Mouse (Mus musculus) ES-E14 (cell line): ENCODE results near the gene Olfr462. TPM values are rescaled to one million over a fixed set of nuclear protein-coding genes. Genes with fewer than 3 reads are reported as not detected.

ENCODE experiments used
- DNase-seq: peaks from one replicate; pipeline ENCODE4 v3.0.0-alpha.2; 2013; ENCODE audit warnings: low read depth, low spot score
- H3K27ac ChIP-seq: 2 replicates; pipeline ENCODE4 v1.5.1; 2012; ENCODE audit warnings: low read depth, mild to moderate bottlenecking, low read length, moderate library complexity, mixed read lengths; ENCODE audit not compliant: poor library complexity, insufficient read depth, severe bottlenecking
- H3K36me3 ChIP-seq: 2 replicates; pipeline ENCODE4 v1.6.1; 2012; ENCODE audit warnings: mild to moderate bottlenecking, low read length, moderate library complexity, mixed read lengths; ENCODE audit not compliant: control insufficient read depth, poor library complexity, insufficient read depth, severe bottlenecking
- H3K4me1 ChIP-seq, 2 experiments: fragments of 150-350 bp in 1 of 2; sonication (generic) in 1 of 2; 2 replicates each; pipeline ENCODE4 v1.6.1; 2012; ENCODE audit warnings: low read length in 2 of 2, mild to moderate bottlenecking in 1 of 2, mixed read lengths in 1 of 2; ENCODE audit not compliant: control insufficient read depth in 2 of 2, insufficient read depth in 2 of 2, poor library complexity in 1 of 2
- H3K4me3 ChIP-seq, 2 experiments: fragments of 150-350 bp in 1 of 2; sonication (generic) in 1 of 2; 2 replicates each; pipeline ENCODE4 v1.5.1; 2012; ENCODE audit warnings: low read length in 2 of 2, low read depth in 1 of 2, mild to moderate bottlenecking in 1 of 2, mixed read lengths in 1 of 2; ENCODE audit not compliant: insufficient read depth in 1 of 2, poor library complexity in 1 of 2, severe bottlenecking in 1 of 2
- H3K9ac ChIP-seq: 2 replicates; pipeline ENCODE4 v1.6.1; 2012; ENCODE audit warnings: low read depth, mild to moderate bottlenecking, low read length, mixed read lengths; ENCODE audit not compliant: poor library complexity, insufficient read depth, severe bottlenecking
- H3K9me3 ChIP-seq: fragments of 150-350 bp; sonication (generic); 2 replicates; pipeline ENCODE4 v1.6.1; 2012; ENCODE audit warnings: low read depth, mild to moderate bottlenecking, low read length; ENCODE audit not compliant: control insufficient read depth, insufficient read depth
- CHD2 ChIP-seq: IDR thresholded peaks from 2 replicates; pipeline ENCODE4 v1.6.1; 2014; ENCODE audit warnings: mild to moderate bottlenecking, low read depth, low read length, inconsistent platforms
- HCFC1 ChIP-seq: IDR thresholded peaks from 2 replicates; pipeline ENCODE4 v1.6.1; 2012; ENCODE audit warnings: low read length, inconsistent platforms, borderline replicate concordance; ENCODE audit not compliant: insufficient read depth
- MAFK ChIP-seq: IDR thresholded peaks from 2 replicates; pipeline ENCODE4 v1.6.1; 2014; ENCODE audit warnings: mild to moderate bottlenecking, low read depth, low read length, inconsistent platforms; ENCODE audit not compliant: insufficient read depth
- ZC3H11A ChIP-seq: IDR thresholded peaks from 2 replicates; pipeline ENCODE4 v1.6.1; 2012; ENCODE audit warnings: low read depth, mild to moderate bottlenecking, inconsistent platforms, low read length, borderline replicate concordance
- ZNF384 ChIP-seq: IDR thresholded peaks from 2 replicates; pipeline ENCODE4 v1.6.1; 2012; ENCODE audit warnings: low read depth, low read length, inconsistent platforms
- in situ Hi-C, 2 experiments: fragments of 600-800 bp; cut with MboI; formaldehyde crosslinking; loops; one replicate each; pipeline ENCODE4 v1.15.1; 2025; ENCODE audit warnings: low sequenced_read_pairs in 2 of 2, inconsistent platforms in 1 of 2; ENCODE audit not compliant: unreplicated experiment in 2 of 2
- total RNA-seq: library from RNA; depleted of rRNA; stranded (reverse); fragments of 300-350 nt; gene quantifications from 2 replicates; pipeline ENCODE4 v1.2.3, GENCODE M21; 2012; rRNA removed

Gene Olfr462
- total RNA-seq = not detected in 2 replicates

GRCm38 (mm10) chr11:87892168-87892567 lies at the start of gene Olfr462:
TSS of gene Olfr462 (minus strand) at chr11:87892268.
- in situ Hi-C loops = no loop called here
- Histone ChIP-seq H3K9ac (no peak within 1 kb of the TSS), H3K36me3 (no peaks in the 10 kb centered on the region), H3K4me1 (no peaks in the 10 kb centered on the region), H3K9me3 (no peaks in the 10 kb centered on the region), H3K27ac (no peak within 1 kb of the TSS), H3K4me3 (no peak within 1 kb of the TSS)
- DNase-seq = no peak
- TF ChIP-seq ZC3H11A = no peak
- no peak for TF ChIP-seq MAFK
- TF ChIP-seq HCFC1 = no peak
- TF ChIP-seq ZNF384 = no peak
- no peak for TF ChIP-seq CHD2

GRCm38 (mm10) chr11:87935467-87935866 lies 43.4 kb upstream of the Olfr462 start:
- no peaks in the 10 kb centered on the region for H3K36me3 ChIP-seq
- TF ChIP-seq ZC3H11A (no peak), MAFK (no peak), ZNF384 (no peak), CHD2 (no peak), HCFC1 (no peak)
- H3K4me3 ChIP-seq = no peak overlapping the region
- no peaks in the 10 kb centered on the region for H3K4me1 ChIP-seq
- H3K27ac ChIP-seq = no peak overlapping the region
- H3K9ac ChIP-seq = no peak overlapping the region
- H3K9me3 ChIP-seq = no peaks in the 10 kb centered on the region
- no peak for DNase-seq
- in situ Hi-C loops = no loop called here

GRCm38 (mm10) chr11:87933731-87934130 lies 41.7 kb upstream of the Olfr462 start:
- Histone ChIP-seq H3K9ac (no peak overlapping the region), H3K36me3 (no peaks in the 10 kb centered on the region), H3K27ac (no peak overlapping the region), H3K4me3 (no peak overlapping the region), H3K9me3 (no peaks in the 10 kb centered on the region), H3K4me1 (no peaks in the 10 kb centered on the region)
- in situ Hi-C loops = no loop called here
- TF ChIP-seq HCFC1 = no peak
- TF ChIP-seq ZC3H11A = no peak
- TF ChIP-seq MAFK = no peak
- no peak for TF ChIP-seq CHD2
- TF ChIP-seq ZNF384 = no peak
- no peak for DNase-seq

GRCm38 (mm10) chr11:87930348-87930747 lies 38.3 kb upstream of the Olfr462 start:
- H3K9ac ChIP-seq = no peak overlapping the region
- in situ Hi-C loops = no loop called here
- H3K4me1 ChIP-seq = no peaks in the 10 kb centered on the region
- H3K9me3 ChIP-seq = no peaks in the 10 kb centered on the region
- no peak overlapping the region for H3K4me3 ChIP-seq
- TF ChIP-seq CHD2 (no peak), MAFK (peak; percentile 65; the same call in 1 of the 2 replicates)
- DNase-seq = no peak
- no peak overlapping the region for H3K27ac ChIP-seq
- no peaks in the 10 kb centered on the region for H3K36me3 ChIP-seq

- TF ChIP-seq HCFC1 (no peak), MAFK (no peak), ZC3H11A (no peak), ZNF384 (no peak), CHD2 (no peak)
- no peaks in the 10 kb centered on the region for H3K36me3 ChIP-seq
- H3K27ac ChIP-seq = no peak within 1 kb of the TSS
- peak; percentile 71 for DNase-seq
- H3K9ac ChIP-seq = no peak within 1 kb of the TSS
- H3K9me3 ChIP-seq = no peaks in the 10 kb centered on the region
- in situ Hi-C loops = no loop called here
- no peaks in the 10 kb centered on the region; a peak in 1 of 4 replicates for H3K4me1 ChIP-seq
- H3K4me3 ChIP-seq = no peak within 1 kb of the TSS
These were observed 28.9 kb upstream of the Olfr462 start, which contains the start of gene Olfr464 for GRCm38 (mm10) chr11:87920966-87921365. TSS of gene Olfr464 (minus strand) at chr11:87920967.
